ENCODE assay signal across 8 mouse cellular contexts in genomic region chr10:60816872-60817648, GRCm38 (mm10). TPM values are rescaled to one million over a fixed set of nuclear protein-coding genes. Genes with fewer than 3 reads are reported as not detected.
A peak's percentile ranks its signal among the peaks of the same experiment; 100 is the strongest.
DNase-seq lines count a peak whose midpoint lies in the region; ATAC-seq and TF ChIP-seq lines count a peak whose summit lies in the region.

No protein-coding gene starts in this region.

- no peak overlapping the region for H3K4me3 ChIP-seq in midbrain, embryonic 10.5 days
- H3K4me3 ChIP-seq in midbrain, embryonic 11.5 days (ENCODE audit: low read depth, low read length): no peak overlapping the region
- peak overlapping the region; percentile 24 for H3K4me3 ChIP-seq in cerebellum, adult 2 months (replicated peaks; ENCODE audit: insufficient read depth, low read depth, low read length)
- H3K4me3 ChIP-seq in intestine, embryonic 15.5 days (replicated peaks): no peak overlapping the region

- no peak overlapping the region for H3K9ac ChIP-seq in midbrain, embryonic 11.5 days (ENCODE audit: low read length)
- H3K9ac ChIP-seq in intestine, embryonic 15.5 days: no peak overlapping the region

- WGBS in midbrain, embryonic 10.5 days: 64% methylated on average over 14 of the region's 14 CpGs
- 61% methylated on average over 14 of the region's 14 CpGs for WGBS in midbrain, embryonic 11.5 days
- WGBS in cerebellum, adult 2 months: 4% methylated on average over 14 of the region's 14 CpGs
- 40% methylated on average over 14 of the region's 14 CpGs for WGBS in intestine, embryonic 15.5 days

- H3K36me3 ChIP-seq in midbrain, embryonic 10.5 days: no peaks in the 10 kb centered on the region
- H3K36me3 ChIP-seq in midbrain, embryonic 11.5 days (ENCODE audit: control insufficient read depth, insufficient read depth, low read length): no peaks in the 10 kb centered on the region
- H3K36me3 ChIP-seq in intestine, embryonic 15.5 days: no peaks in the 10 kb centered on the region

- H3K9me3 ChIP-seq in midbrain, embryonic 10.5 days (replicated peaks): no peaks in the 10 kb centered on the region
- no peaks in the 10 kb centered on the region for H3K9me3 ChIP-seq in midbrain, embryonic 11.5 days (ENCODE audit: control insufficient read depth, low read length)
- no peaks in the 10 kb centered on the region for H3K9me3 ChIP-seq in intestine, embryonic 15.5 days

- peaks cover 84% of the 10 kb centered on the region for H3K27me3 ChIP-seq in midbrain, embryonic 10.5 days (ENCODE audit: low read depth, poor library complexity, severe bottlenecking)
- H3K27me3 ChIP-seq in midbrain, embryonic 11.5 days (ENCODE audit: control insufficient read depth, insufficient read depth, low read length): peaks cover 11% of the 10 kb centered on the region
- no peaks in the 10 kb centered on the region for H3K27me3 ChIP-seq in cerebellum, adult 2 months (ENCODE audit: control insufficient read depth, insufficient read depth, low read length)
- H3K27me3 ChIP-seq in intestine, embryonic 15.5 days (replicated peaks): no peaks in the 10 kb centered on the region

- no peak overlapping the region for H3K4me2 ChIP-seq in midbrain, embryonic 11.5 days
- no peak overlapping the region for H3K4me2 ChIP-seq in intestine, embryonic 15.5 days (replicated peaks)

- peaks cover 71% of the 10 kb centered on the region for H3K4me1 ChIP-seq in midbrain, embryonic 10.5 days
- H3K4me1 ChIP-seq in midbrain, embryonic 11.5 days (ENCODE audit: control insufficient read depth, insufficient read depth, low read length): peaks cover 27% of the 10 kb centered on the region
- peaks cover 67% of the 10 kb centered on the region for H3K4me1 ChIP-seq in cerebellum, adult 2 months (ENCODE audit: control insufficient read depth, insufficient read depth, low read length)
- peaks cover 72% of the 10 kb centered on the region for H3K4me1 ChIP-seq in intestine, embryonic 15.5 days (replicated peaks)

- 0 out of 2 replicates have a peak, but pooled peaks have one; percentile 35 for TF ChIP-seq POLR2A in cerebellum, adult 2 months (IDR thresholded peaks at IDR 0.05; ENCODE audit: borderline replicate concordance, insufficient read depth, low read length)

- intact Hi-C loops in gastrocnemius, postnatal 14 days (cut with DNase I; ENCODE audit: low total_unique reads): no loop called here

- H3K27ac ChIP-seq in midbrain, embryonic 10.5 days (replicated peaks): 0 out of 2 replicates have a peak overlapping the region, but pooled peaks have one; percentile 28
- no peak overlapping the region for H3K27ac ChIP-seq in midbrain, embryonic 11.5 days (ENCODE audit: low read depth, low read length)
- peak overlapping the region; percentile 91 for H3K27ac ChIP-seq in cerebellum, adult 2 months (ENCODE audit: insufficient read depth, low read length)
- 0 out of 2 replicates have a peak overlapping the region, but pooled peaks have one; percentile 27 for H3K27ac ChIP-seq in intestine, embryonic 15.5 days

- no peak for DNase-seq in midbrain, embryonic 10.5 days (ENCODE audit: low spot score)
- DNase-seq in midbrain, embryonic 11.5 days (ENCODE audit: low spot score, missing footprints): no peak
- DNase-seq in cerebellum, adult 2 months: peak; percentile 93 to 96
- peak; percentile 68 for DNase-seq in gastrocnemius, postnatal 14 days
- peak; percentile 64 to 75 for DNase-seq in left cerebral cortex, adult 9 months (ENCODE audit: low spot score in 2 of 2)
- peak; percentile 77 for DNase-seq in telencephalon, adult 2 months (ENCODE audit: low read depth, low spot score)

- no peak for TF ChIP-seq CTCF in cerebellum, adult 2 months (IDR thresholded peaks at IDR 0.05; ENCODE audit: borderline replicate concordance, insufficient read depth, low read depth, low read length)

- no peak for ATAC-seq in midbrain, embryonic 11.5 days (ENCODE audit: low FRiP score)
- ATAC-seq in intestine, embryonic 15.5 days: peak; percentile 19; the same call in 1 of the 2 replicates
- ATAC-seq in megakaryocyte, adult 5-6 weeks (ENCODE audit: poor library complexity, severe bottlenecking): peak; percentile 98

RNA-seq across cellular contexts. Expression of gene Unc5b, which starts 14.3 kb away (rescaled TPM):
- polyA plus RNA-seq in midbrain, embryonic 10.5 days (2016; fragmentation: Nextera tagmentation; extraction: Ambion mirVana): 2.7 and 3.2 TPM in 2 replicates
- 2.8 and 3.5 TPM in 2 replicates for polyA plus RNA-seq in midbrain, embryonic 11.5 days (2014; fragmentation: Nextera tagmentation; extraction: Ambion mirVana)
- 44.4 and 44.8 TPM in 2 replicates for polyA plus RNA-seq in cerebellum, adult 2 months (2012; rRNA removed)
- total RNA-seq in gastrocnemius, postnatal 14 days (2021): 10 to 100 TPM in 1 of 2 experiments, 1 to 10 TPM in 1; 7.3 to 12.1 TPM
- 4.6 and 5.1 TPM in 2 replicates for polyA plus RNA-seq in intestine, embryonic 15.5 days (2015; fragmentation: Nextera tagmentation; extraction: Ambion mirVana)
- total RNA-seq in megakaryocyte, adult 5-6 weeks (2015): not detected in 2 replicates
- 0.07 and 0.08 TPM in 2 replicates for total RNA-seq in megakaryocyte, adult 5-6 weeks (2017)

Comparison
In these comparisons a context has a peak if more than half of its experiments do, and no peak if none do; other contexts are left out.
1. DNase-seq: peak in cerebellum, adult 2 months (2 of 2), gastrocnemius, postnatal 14 days (single experiment), left cerebral cortex, adult 9 months (2 of 2) and telencephalon, adult 2 months (single experiment); none in midbrain, embryonic 10.5 days (single experiment) and midbrain, embryonic 11.5 days (single experiment).